Mouse (Mus musculus) kidney, embryonic 15.5 days (tissue): ENCODE results near the gene Krt33a. TPM values are rescaled to one million over a fixed set of nuclear protein-coding genes. Genes with fewer than 3 reads are reported as not detected.

Source experiments
- ATAC-seq: fragments of 200-750 bp; cut with Nextera tagmentation; replicated peaks from 2 replicates; pipeline ENCODE4 v1.8.0; 2017; ENCODE audit warnings: moderate TSS enrichment; ENCODE audit not compliant: low FRiP score
- H3K27ac ChIP-seq: fragments of 300-500 bp; sonication (generic); 2 replicates; pipeline ENCODE4 v1.5.1; 2015; ENCODE audit warnings: mild to moderate bottlenecking, inconsistent platforms
- H3K27me3 ChIP-seq: fragments of 300-500 bp; sonication (generic); 2 replicates; pipeline ENCODE4 v1.6.1; 2015; ENCODE audit warnings: inconsistent platforms
- H3K36me3 ChIP-seq: fragments of 300-500 bp; sonication (generic); 2 replicates; pipeline ENCODE4 v1.6.1; 2015; ENCODE audit warnings: inconsistent platforms
- H3K4me1 ChIP-seq: fragments of 300-500 bp; sonication (generic); 2 replicates; pipeline ENCODE4 v1.6.1; 2015; ENCODE audit warnings: inconsistent platforms
- H3K4me2 ChIP-seq: fragments of 300-500 bp; sonication (generic); 2 replicates; pipeline ENCODE4 v1.6.1; 2015; ENCODE audit warnings: moderate library complexity, mild to moderate bottlenecking, inconsistent platforms
- H3K4me3 ChIP-seq: fragments of 300-500 bp; sonication (generic); replicated peaks from 2 replicates; pipeline ENCODE4 v1.5.1; 2015; ENCODE audit warnings: mild to moderate bottlenecking, inconsistent platforms
- H3K9ac ChIP-seq: fragments of 300-500 bp; sonication (generic); 2 replicates; pipeline ENCODE4 v1.6.1; 2015; ENCODE audit warnings: mild to moderate bottlenecking, inconsistent platforms
- H3K9me3 ChIP-seq: fragments of 300-500 bp; sonication (generic); replicated peaks from 2 replicates; pipeline ENCODE4 v1.6.1; 2016; ENCODE audit warnings: inconsistent platforms
- WGBS: fragments of 180-500 bp; shearing (Covaris S2); methylation state at CpG from one replicate; pipeline ENCODE4 v1.1.7; 2015; ENCODE audit warnings: mixed read lengths; 5-methylcytosine and 5-hydroxymethylcytosine counted together
- polyA plus RNA-seq: library from polyadenylated mRNA; unstranded; fragments of >200 nt; fragmentation: Nextera tagmentation; extraction: Ambion mirVana; gene quantifications from 2 replicates; pipeline ENCODE4 v1.2.1, GENCODE M21; 2015

Gene Krt33a
- not detected in 2 replicates for polyA plus RNA-seq

DNA sequence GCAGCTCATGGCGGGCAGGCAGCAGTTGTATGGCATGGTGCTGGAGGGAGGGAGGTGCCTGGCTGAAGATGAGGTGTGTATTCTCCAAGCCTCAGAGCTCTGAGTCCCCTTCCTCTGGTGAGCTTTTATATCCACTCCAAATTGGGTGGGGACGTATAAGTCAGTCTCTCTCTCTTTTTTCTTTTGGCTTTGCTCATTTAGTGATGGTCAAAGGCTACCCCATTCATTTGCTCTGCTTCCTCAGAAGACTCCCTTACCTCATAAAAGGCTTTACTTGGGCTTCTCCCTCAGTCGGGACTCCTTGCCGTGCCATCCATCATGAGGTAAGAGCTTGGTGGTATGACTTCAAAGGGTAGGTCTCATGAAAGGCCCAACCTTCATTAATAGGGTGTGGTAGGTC is at the start of gene Krt33a:
Krt33a (minus strand) TSS at position 101 of the 400 bp plus-strand sequence.
- Histone ChIP-seq H3K4me2 (no peak within 1 kb of the TSS), H3K27ac (no peak within 1 kb of the TSS), H3K4me3 (no peak within 1 kb of the TSS), H3K27me3 (no peaks in the 10 kb centered on the region), H3K9ac (no peak within 1 kb of the TSS), H3K4me1 (no peaks in the 10 kb centered on the region), H3K9me3 (no peaks in the 10 kb centered on the region), H3K36me3 (no peaks in the 10 kb centered on the region)
- 68% methylated on average over 4 of the region's 4 CpGs for WGBS
- no peak for ATAC-seq

DNA sequence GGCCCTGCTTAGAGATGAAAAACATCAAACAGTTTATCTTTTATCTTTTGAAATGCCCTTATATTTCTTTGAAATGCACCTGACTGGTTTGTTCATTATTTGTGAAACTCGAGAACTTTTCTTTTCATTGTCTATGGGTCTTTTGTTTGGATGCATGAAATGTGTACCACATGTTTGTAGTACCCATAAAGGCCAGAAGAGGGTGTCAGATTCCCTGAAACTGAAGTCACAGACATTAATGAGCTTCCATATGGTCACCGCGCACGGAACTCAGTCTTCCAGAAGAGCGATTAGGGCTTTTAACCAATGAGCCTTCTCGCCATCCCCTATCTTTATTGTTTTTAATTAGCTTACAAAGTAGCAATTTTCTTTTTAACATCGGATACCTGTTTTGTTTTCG is 42.9 kb upstream of the Krt33a start:
- no peaks in the 10 kb centered on the region for H3K4me1 ChIP-seq
- no peaks in the 10 kb centered on the region for H3K27me3 ChIP-seq
- no peak overlapping the region for H3K27ac ChIP-seq
- H3K36me3 ChIP-seq, result no peaks in the 10 kb centered on the region
- ATAC-seq, result no peak
- H3K4me3 ChIP-seq, result no peak overlapping the region
- no peaks in the 10 kb centered on the region for H3K9me3 ChIP-seq
- H3K4me2 ChIP-seq, result no peak overlapping the region
- H3K9ac ChIP-seq, result no peak overlapping the region
- 52% methylated on average over 8 of the region's 8 CpGs for WGBS

DNA sequence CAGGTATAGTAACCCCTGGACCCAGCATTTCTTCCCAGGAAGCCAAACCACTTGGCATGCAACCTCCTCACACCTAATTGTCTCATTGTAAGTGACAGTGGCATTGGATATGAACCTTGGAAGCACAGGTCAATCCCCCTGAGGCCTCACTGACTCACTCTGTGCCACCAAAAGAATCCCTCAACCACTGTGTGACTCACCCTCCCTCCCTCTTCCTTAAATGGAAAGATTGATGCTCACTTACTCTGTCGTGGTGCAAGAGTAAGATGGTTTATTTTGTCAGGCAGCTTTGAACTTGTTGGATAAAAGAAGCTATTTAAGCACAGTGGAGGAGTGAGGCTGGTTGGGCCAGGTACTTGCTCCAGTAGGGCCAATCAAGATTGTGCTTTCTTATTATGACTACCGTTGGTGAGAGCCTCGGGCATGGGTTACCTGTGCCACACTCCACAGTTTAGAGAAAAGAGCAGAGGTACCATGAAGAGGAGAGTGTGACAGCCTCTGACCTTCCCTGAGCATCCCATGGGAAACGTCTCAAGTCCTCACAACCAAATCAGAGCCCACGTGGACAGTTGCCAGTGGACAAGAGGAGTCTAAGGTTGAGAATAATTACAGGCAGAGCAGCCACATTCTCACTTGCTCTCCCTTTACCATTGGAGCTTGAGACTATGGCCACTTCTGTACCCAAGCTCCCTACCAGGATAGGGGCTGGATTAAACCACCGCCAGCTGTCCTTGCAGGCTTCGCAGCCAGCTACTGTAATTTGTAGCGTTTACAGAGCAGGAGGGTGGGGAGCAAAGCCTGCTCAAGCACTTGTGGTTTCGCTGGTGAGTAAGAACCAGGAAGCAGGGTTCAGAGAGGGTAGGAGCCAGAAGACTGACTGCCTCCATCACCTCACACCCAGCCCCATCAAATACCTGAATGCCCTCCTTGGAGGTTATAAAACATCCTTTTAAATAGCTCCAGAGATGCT is 40.0 kb upstream of the Krt33a start:
- Histone ChIP-seq H3K9ac (no peak overlapping the region), H3K36me3 (no peaks in the 10 kb centered on the region), H3K4me1 (no peaks in the 10 kb centered on the region), H3K4me3 (no peak overlapping the region), H3K9me3 (no peaks in the 10 kb centered on the region), H3K27me3 (no peaks in the 10 kb centered on the region), H3K4me2 (no peak overlapping the region), H3K27ac (no peak overlapping the region)
- 67% methylated on average over 9 of the region's 9 CpGs for WGBS
- ATAC-seq, result no peak

DNA sequence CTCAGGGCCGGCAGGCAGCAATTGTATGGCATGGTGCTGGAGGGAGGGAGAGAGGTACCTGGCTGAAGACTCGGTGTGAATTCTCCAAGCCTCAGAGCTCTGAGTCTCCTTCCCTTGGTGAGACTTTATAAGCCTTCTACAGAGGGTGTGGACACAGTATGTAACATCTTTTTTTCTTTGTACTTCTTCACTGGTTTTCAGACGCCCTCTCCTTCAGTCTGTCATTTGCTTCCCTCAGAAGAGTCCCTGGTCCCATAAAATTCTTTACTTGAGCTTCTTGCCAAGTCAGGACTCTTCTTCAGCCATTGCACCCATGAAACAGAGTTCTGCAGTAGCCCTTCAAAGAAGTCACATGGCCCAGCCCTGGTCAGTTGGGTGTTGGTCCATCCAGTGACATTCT is 34.4 kb upstream of the Krt33a start, which contains the start of gene Krt31:
Krt31 (minus strand) TSS at position 101 of the 400 bp plus-strand sequence.
- Histone ChIP-seq H3K4me3 (no peak within 1 kb of the TSS), H3K9ac (no peak within 1 kb of the TSS), H3K4me2 (no peak within 1 kb of the TSS), H3K4me1 (no peaks in the 10 kb centered on the region), H3K9me3 (no peaks in the 10 kb centered on the region), H3K36me3 (no peaks in the 10 kb centered on the region), H3K27me3 (no peaks in the 10 kb centered on the region), H3K27ac (no peak within 1 kb of the TSS)
- no peak for ATAC-seq
- WGBS, result 89% methylated on average over 3 of the region's 3 CpGs

DNA sequence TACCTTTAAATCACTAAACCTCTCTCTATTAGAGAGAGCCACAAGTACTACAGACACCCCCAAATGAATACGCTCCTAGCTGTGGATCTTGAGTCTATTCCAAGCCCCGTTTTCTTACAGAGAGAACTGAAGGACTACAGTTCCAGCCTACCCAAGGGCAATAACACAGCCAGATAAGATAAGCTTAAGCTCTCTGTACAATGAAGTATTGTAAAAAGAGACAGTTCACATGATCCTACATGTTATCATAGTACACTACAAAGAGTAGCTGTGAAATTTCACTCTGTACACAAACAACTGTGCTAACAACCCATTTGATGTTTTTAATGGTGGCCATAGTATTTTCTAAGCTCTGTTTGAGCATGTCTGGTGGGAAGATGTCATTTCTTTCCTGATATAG is 31.2 kb upstream of the Krt33a start:
- H3K4me1 ChIP-seq, result no peaks in the 10 kb centered on the region
- H3K27ac ChIP-seq, result no peak overlapping the region
- no peak for ATAC-seq
- no peak overlapping the region for H3K9ac ChIP-seq
- H3K4me2 ChIP-seq, result no peak overlapping the region
- WGBS, result 89% methylated on average over 2 of the region's 2 CpGs
- H3K9me3 ChIP-seq, result no peaks in the 10 kb centered on the region
- no peaks in the 10 kb centered on the region for H3K36me3 ChIP-seq
- H3K27me3 ChIP-seq, result no peaks in the 10 kb centered on the region
- H3K4me3 ChIP-seq, result no peak overlapping the region

DNA sequence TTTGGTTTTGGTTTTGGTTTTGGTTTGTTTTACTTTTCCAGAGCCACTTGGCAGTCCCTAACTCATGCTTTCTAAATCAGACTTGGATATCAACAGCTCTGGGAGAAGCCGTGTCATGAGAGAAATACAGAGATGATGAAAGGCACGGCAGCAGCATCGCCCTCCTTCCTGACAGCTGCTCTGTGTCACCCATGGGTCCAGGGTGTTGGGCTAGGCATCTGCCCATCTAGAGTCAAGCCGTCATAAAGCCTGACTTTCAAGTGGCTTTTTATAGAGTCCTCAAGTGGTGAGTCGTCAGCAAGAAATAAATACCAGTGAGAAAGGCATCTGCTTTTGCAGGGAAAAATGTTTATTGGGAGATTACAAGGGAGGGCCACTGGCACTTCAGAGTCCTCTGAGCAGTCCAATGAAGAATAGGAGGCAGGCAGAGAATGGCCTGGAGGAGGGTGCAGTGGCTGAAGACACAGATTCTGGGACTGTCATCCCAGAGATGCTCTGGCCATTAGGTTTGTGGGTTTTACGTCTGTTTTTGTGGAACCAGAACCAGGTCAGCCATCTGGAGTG is 30.4 kb upstream of the Krt33a start:
- WGBS, result 66% methylated on average over 6 of the region's 6 CpGs
- no peak overlapping the region for H3K9ac ChIP-seq
- H3K27ac ChIP-seq, result no peak overlapping the region

DNA sequence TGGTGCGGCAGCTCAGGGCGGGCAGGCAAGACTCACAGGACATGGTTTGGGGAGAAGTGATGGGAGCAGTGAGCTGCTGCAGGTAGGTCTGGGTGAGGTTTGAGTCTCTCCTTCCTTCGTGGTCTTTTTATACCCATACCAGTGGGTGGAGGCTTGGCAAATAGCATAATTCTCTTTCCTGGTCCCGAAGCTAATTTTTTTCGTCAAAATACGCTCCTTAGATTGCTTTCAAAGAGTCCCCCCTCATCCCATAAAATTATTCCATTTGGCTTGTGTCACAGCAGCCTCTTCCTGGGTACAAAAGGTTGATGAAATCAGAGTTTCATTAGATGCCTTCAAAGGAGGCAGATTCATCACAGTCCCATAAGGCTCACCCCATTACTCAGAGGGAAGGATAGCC is 25.4 kb upstream of the Krt33a start, which contains the start of gene Krt34:
Krt34 (minus strand) TSS at position 101 of the 400 bp plus-strand sequence.
- H3K4me3 ChIP-seq, result no peak within 1 kb of the TSS
- no peak within 1 kb of the TSS for H3K27ac ChIP-seq
- no peaks in the 10 kb centered on the region for H3K27me3 ChIP-seq
- H3K4me1 ChIP-seq, result no peaks in the 10 kb centered on the region
- no peak for ATAC-seq
- H3K9me3 ChIP-seq, result no peaks in the 10 kb centered on the region
- 88% methylated on average over 6 of the region's 6 CpGs for WGBS
- H3K9ac ChIP-seq, result no peak within 1 kb of the TSS
- no peak within 1 kb of the TSS for H3K4me2 ChIP-seq
- H3K36me3 ChIP-seq, result no peaks in the 10 kb centered on the region

More for the DNA sequence above, 30.4 kb upstream of the Krt33a start:
- no peak overlapping the region for H3K4me2 ChIP-seq
- H3K4me1 ChIP-seq, result no peaks in the 10 kb centered on the region
- no peaks in the 10 kb centered on the region for H3K36me3 ChIP-seq
- H3K4me3 ChIP-seq, result no peak overlapping the region
- no peaks in the 10 kb centered on the region for H3K27me3 ChIP-seq
- ATAC-seq, result no peak
- H3K9me3 ChIP-seq, result no peaks in the 10 kb centered on the region

DNA sequence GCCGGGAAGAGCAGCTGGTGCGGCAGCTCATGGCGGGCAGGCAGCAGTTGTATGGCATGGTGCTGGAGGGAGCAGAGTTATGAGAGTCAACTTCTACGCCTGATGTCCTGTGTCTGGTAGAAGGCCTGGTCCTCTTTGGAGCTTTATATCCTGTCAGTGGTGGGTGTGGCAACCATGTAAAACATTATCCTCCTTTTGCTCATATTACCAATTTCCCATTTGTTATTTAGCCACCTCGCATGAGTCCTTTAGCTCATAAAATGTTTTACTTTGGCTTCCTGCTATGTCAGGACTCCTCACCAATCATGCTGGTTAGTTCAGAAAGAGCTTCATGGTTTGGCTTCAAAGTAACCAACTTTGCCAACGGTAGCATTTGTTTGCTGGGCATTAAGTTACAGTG is 13.8 kb upstream of the Krt33a start, which contains the start of gene Krt33b:
Krt33b (minus strand) TSS at position 101 of the 400 bp plus-strand sequence.
- no peak for ATAC-seq
- Histone ChIP-seq H3K4me3 (no peak within 1 kb of the TSS), H3K9me3 (no peaks in the 10 kb centered on the region), H3K36me3 (no peaks in the 10 kb centered on the region), H3K4me2 (no peak within 1 kb of the TSS), H3K27me3 (no peaks in the 10 kb centered on the region), H3K9ac (no peak within 1 kb of the TSS), H3K4me1 (no peaks in the 10 kb centered on the region), H3K27ac (no peak within 1 kb of the TSS)
- WGBS, result 86% methylated on average over 6 of the region's 6 CpGs

DNA sequence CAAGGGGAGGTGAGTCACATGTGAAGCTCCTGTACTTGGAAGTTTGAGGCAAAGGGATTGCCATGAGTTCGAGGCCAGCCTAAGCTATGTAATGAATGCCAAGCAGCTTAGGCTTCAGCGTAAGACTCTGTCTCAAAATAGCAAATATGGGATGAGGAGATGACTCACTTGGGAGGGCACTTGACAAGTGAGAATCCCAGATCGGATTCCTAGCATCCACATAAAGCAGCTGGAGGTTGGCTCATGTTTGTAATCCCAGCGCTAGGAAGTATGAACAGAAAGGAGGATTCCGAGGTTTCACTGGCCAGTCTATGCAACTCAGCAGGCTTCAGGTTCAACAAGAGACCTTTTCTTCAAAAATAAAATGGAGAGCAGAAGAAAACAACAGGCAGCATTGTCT is 5.4 kb upstream of the Krt33a start:
- no peak overlapping the region for H3K4me2 ChIP-seq
- H3K9me3 ChIP-seq, result no peaks in the 10 kb centered on the region
- no peak overlapping the region for H3K27ac ChIP-seq
- H3K4me3 ChIP-seq, result no peak overlapping the region
- H3K27me3 ChIP-seq, result no peaks in the 10 kb centered on the region
- no peaks in the 10 kb centered on the region for H3K4me1 ChIP-seq
- 82% methylated on average over 5 of the region's 5 CpGs for WGBS
- ATAC-seq, result no peak
- H3K9ac ChIP-seq, result no peak overlapping the region
- H3K36me3 ChIP-seq, result no peaks in the 10 kb centered on the region

DNA sequence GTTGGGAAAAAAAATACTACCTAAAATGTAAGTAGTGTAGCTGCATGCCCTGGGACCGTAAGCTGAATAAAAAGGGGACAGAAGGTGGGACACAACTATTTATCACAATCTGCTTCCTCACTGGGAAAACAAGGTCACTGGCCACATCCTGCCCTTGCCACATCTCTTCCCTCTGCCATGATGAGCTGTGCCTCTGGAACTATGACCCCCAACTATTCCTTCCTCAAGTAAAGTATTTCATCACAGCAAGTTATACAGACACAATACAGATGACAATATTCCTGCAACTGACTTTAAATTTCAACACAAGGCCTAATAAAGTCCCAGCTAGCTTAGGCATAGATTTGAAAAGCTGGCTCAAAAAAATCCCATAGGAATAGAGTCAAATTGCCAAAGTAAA is 3.5 kb upstream of the Krt33a start:
- H3K27me3 ChIP-seq, result no peaks in the 10 kb centered on the region
- H3K9me3 ChIP-seq, result no peaks in the 10 kb centered on the region
- ATAC-seq, result no peak
- no peaks in the 10 kb centered on the region for H3K4me1 ChIP-seq
- 74% methylated on average over 1 of the region's 1 CpGs for WGBS
- H3K9ac ChIP-seq, result no peak overlapping the region
- H3K36me3 ChIP-seq, result no peaks in the 10 kb centered on the region
- no peak overlapping the region for H3K4me3 ChIP-seq
- no peak overlapping the region for H3K4me2 ChIP-seq
- H3K27ac ChIP-seq, result no peak overlapping the region

DNA sequence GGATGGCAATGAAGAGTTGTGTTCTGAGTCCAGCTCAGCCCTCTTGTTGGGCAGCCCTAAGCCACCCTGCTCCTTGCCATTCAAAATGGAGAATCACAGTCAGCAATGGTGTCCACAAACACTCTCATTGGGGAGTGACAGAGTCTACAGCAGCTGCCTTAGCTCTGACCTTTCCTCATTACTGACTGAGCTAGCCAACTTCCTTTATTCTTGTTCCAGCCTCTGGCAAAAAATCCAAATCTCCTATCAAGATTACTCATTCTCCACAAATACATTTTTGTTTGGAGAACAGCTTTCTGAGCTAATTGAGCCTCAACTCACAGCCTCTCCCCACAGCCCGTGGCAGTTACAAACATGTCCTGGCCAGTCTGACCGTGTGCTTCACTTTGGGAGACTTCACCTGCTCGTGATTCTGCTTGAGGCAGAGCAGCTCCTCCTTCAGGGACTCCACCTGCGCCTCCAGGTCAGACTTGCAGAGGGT is 2.3 kb downstream of the Krt33a start:
- H3K4me3 ChIP-seq, result no peak overlapping the region
- H3K4me2 ChIP-seq, result no peak overlapping the region
- no peak overlapping the region for H3K9ac ChIP-seq
- H3K9me3 ChIP-seq, result no peaks in the 10 kb centered on the region
- H3K36me3 ChIP-seq, result no peaks in the 10 kb centered on the region
- 69% methylated on average over 4 of the region's 4 CpGs for WGBS
- ATAC-seq, result no peak
- H3K27me3 ChIP-seq, result no peaks in the 10 kb centered on the region
- H3K27ac ChIP-seq, result no peak overlapping the region
- 0 out of 2 replicates have a peak, but pooled peaks cover 5% of the 10 kb centered on the region for H3K4me1 ChIP-seq

DNA sequence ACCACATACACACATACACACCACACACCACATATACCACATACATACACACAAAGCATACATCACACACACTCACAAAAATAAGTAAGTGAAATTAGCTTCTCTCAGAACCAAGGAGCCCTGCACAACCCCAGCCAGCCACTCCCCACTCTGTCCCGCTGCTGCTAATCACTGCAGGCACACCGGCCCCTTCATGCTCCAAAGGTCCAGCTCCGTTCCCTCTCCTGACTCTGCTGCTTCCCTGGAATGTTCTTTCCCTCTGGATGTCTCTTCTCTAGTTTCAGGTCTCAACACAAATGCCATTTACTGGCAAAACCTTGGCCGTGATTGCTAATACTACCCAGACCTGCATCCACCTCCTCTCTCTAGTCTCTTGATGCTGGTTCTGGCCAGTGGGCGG is 5.3 kb downstream of the Krt33a start:
- H3K4me2 ChIP-seq, result no peak overlapping the region
- no peak overlapping the region for H3K4me3 ChIP-seq
- H3K9me3 ChIP-seq, result no peaks in the 10 kb centered on the region
- no peak overlapping the region for H3K27ac ChIP-seq
- ATAC-seq, result 0 out of 2 replicates have a peak, but pooled peaks have one; percentile 43
- no peaks in the 10 kb centered on the region for H3K36me3 ChIP-seq
- H3K27me3 ChIP-seq, result no peaks in the 10 kb centered on the region
- H3K9ac ChIP-seq, result no peak overlapping the region
- 0 out of 2 replicates have a peak, but pooled peaks cover 5% of the 10 kb centered on the region for H3K4me1 ChIP-seq
- 63% methylated on average over 5 of the region's 5 CpGs for WGBS
